Mouse (Mus musculus): Measurements from ENCODE around the gene Nfatc3.

Gene Nfatc3

GRCm38 (mm10) chr8:106058731-106059612, at the start of gene Nfatc3:
Nfatc3 (plus strand) TSS chr8:106058840.
- CTCF ChIA-PET, result interaction anchor here (0.6 kb wide), 1 partner anchor 120 kb away, joined by 21 read pairs; no protein-coding TSS in a partner anchor

DNA sequence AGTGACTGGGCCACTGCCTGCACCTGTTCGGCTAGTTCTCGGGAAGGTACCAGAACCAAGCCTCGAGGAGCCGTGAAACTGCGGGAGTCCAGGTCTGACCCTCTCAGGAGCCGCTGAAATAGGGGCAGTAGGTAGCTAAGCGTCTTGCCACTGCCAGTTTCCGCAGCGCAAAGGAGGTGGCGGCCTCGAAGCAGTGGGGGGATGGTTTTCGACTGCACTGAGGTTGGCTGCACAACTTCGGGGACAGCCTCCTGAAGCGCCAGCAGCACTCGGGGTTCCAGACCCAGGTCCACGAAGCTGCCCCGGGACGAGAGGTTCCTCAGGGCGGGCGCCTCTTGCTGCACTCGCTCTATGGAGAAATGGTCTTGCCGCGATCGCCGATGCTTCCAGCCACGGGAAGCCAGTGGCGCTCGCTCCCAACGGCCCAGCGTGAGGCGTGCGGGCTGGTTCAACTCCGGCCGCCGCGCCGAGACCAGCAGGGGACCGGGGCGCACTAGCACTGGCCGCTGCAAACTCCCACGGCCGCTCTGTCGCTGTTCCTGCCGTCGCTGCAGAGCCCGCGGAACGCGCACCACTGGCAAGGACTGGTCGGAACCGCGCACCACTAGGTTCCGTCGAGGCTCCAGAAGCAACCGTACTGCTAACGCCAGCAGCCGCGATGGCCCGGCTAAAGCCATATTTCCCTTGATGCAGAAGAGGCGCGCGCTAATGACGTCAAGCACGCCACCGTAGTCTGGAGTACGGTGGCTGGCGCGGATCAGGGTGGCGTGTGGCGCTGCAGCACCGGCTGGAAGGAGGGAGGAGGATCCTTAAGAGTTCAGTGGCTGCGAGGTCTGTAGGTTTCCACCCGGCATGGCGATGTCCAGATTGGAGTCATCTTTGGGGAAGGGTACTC, 47.6 kb upstream of the Nfatc3 start:
- CTCF ChIA-PET, result interaction anchor here (0.6 kb wide), 1 partner anchor 286 kb away, joined by 3 read pairs; no protein-coding TSS in a partner anchor

DNA sequence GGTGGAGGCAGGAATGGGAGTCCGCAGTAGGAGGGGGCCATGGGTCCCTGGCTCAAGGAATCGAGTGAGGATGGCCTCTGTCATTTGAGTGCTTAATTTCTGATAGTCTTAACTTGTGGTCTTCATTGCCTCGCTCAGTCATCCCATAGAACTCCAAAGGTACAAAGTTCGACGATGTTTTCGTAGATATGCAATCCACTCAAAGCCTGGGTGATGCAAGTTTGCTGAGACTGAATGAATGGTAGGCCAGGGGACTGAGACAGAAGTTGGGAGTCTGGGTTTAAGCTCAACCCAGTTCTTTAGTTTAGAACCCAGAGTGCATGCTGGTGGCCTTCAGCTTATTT, 47.0 kb upstream of the Nfatc3 start, which contains the start of gene Ddx28:
Ddx28 (minus strand) TSS at position 240 of the 344 bp plus-strand sequence.
- CTCF ChIA-PET, result interaction anchor here (0.6 kb wide), 2 partner anchors 112 to 287 kb away, joined by 3 read pairs; no protein-coding TSS in a partner anchor

DNA sequence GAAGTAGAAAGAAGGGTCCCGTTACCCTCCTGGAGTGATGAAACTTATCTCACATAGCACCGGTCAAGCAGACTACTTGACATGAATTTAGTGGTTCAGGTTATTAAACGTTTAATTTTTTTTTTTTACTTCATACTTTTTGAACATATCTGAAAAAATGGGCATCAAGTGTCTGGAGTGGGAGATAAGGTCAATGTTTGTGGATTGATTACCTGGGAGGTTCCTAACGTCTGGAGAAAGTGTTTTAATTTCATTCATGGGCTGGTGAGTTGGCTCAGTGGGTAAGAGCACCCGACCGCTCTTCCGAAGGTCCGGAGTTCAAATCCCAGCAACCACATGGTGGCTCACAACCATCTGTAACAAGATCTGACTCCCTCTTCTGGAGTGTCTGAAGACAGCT, 46.4 kb upstream of the Nfatc3 start:
- CTCF ChIA-PET, result interaction anchor here (0.6 kb wide), 1 partner anchor 112 kb away, joined by 3 read pairs; no protein-coding TSS in a partner anchor

DNA sequence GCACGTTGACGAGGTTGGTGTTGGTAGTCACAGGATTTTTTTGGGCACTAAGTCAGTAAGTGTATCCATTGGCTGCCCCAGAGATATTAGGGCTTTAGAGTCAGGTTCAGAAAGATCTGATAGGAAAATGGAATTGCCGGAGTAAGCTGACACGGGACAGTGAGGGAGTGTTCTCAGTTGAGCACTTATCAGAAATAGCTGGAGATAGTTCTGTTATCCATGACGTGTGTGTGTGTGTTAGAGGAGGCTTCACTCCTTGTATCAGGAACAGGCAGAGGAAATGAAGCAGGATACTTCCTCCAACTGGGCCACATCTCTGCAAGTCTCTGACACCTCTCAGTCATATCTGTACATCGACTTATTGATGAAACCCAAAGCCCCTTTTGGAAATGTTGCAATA, 42.4 kb upstream of the Nfatc3 start:
- CTCF ChIA-PET, result no interaction called here

- CTCF ChIA-PET, result interaction anchor here (0.6 to 0.8 kb wide), 2 partner anchors 25 to 26 kb away, joined by 3 to 4 read pairs; partner anchors contain the start of gene Dus2
Observed at GRCm38 (mm10) chr8:106017130-106017529, 41.5 kb upstream of the Nfatc3 start.

GRCm38 (mm10) chr8:106018039-106018438, 40.6 kb upstream of the Nfatc3 start:
- CTCF ChIA-PET, result interaction anchor here (0.6 to 1.0 kb wide), 3 partner anchors 21 to 29 kb away, joined by 3 to 7 read pairs (median 3); partner anchors contain the start of gene Dus2

DNA sequence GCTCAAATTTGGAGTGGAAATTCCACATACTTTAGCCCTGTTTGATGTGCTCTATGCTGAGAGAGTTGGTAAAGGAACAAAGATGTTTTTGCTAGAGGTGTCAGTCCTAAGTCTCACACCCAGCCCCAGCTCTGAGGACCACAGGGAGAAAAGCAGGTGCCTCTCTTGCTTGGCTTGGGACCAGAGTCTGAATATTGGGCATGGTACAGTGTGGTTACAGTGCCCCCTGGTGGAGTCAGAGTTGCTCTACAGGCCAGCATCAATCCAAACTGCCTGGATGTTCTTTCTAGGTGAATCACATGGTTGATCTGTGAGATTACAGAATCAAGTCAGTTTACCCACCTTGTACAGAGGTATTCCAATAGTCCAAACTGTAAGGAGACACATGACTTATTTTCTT, 36.2 kb upstream of the Nfatc3 start:
- CTCF ChIA-PET, result interaction anchor here (0.6 to 1.0 kb wide), 3 partner anchors 32 to 446 kb away, joined by 3 to 11 read pairs (median 4); partner anchors contain the start of gene Dus2

GRCm38 (mm10) chr8:106038721-106039120, 19.9 kb upstream of the Nfatc3 start:
- CTCF ChIA-PET, result interaction anchor here (0.6 to 0.7 kb wide), 4 partner anchors 10 to 49 kb away, joined by 6 to 8 read pairs (median 8); no protein-coding TSS in a partner anchor

DNA sequence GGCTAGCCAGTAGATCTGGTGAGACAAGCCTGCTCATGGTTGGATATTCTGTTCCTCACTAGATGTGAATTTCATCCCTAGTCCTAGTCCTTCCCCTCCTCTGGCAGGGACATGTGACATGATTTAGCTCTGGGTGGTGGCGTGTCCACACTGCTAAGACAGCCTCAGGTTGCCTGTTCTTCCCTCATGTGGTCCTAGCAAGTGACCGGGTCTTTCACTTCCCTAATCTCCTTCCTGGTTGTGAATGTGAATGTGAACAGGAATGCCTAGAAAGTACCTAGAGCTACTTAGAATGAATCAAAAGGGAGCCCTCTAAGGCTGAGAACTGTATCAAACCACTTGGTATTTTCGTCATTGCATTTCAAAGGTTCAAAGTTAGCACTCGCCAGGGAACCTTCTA, 19.0 kb upstream of the Nfatc3 start:
- CTCF ChIA-PET, result interaction anchor here (0.7 kb wide), 2 partner anchors 22 to 49 kb away, joined by 6 to 7 read pairs; no protein-coding TSS in a partner anchor

DNA sequence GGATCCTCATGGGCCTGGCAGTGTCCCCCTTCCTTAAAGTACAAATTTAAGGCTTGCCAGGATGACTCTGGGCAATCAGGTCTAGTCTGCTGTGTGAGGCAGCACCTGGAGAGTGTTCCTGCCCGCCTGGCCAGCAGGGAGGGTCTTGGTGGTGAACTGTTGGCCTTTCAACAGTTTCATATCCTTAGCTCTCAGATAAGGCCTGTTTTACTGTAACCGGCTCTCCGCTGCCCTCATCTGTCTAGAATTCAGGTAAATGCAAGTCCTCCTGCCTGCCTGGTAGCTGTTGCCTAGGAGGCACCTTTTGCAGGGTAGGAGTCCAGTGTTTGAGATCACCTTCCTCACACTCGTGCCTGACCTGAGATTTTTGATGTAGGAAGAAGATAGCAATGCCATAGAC, 18.4 kb upstream of the Nfatc3 start:
- CTCF ChIA-PET, result no interaction called here

DNA sequence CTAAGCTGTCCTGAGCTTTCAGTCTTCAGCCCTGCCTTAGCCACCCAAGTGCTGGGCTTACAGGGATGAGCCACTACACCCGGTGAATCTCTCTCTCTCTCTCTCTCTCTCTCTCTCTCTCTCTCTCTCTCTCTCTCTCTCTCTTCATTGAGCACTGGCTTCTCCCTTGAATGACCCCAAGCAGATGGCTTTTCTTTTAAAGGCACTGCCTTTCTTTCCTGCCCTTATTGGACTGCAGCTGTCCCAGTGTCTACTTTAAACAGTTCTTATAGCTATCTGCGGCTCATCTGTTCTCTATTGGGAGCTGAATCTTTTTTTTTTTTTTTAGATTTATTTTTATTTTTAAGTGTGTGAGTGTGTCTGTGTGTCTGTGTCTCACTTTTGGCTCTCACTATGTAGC, 15.6 kb upstream of the Nfatc3 start:
- CTCF ChIA-PET, result no interaction called here

DNA sequence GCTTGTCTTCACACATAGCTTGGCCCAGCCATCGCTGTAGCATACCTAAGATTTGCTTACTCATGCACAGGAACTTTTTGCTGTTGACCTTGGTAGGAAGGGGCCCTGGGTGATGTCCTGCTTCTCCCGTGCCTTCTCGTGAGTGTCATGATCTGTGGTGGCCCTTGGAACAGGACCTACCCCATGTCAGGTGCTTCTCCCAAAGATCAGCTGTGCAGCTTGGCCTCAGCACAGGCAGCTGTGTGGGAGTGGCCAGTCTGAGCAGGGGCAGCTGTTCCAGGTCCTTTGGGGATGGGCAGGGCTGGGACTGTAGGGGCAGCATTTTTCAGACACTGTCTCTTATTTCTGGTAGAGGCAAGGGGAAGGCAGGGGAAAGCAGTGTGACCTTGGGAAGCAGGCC, 14.5 kb upstream of the Nfatc3 start:
- CTCF ChIA-PET, result no interaction called here

GRCm38 (mm10) chr8:106046872-106047559, 11.6 kb upstream of the Nfatc3 start:
- CTCF ChIA-PET, result no interaction called here

DNA sequence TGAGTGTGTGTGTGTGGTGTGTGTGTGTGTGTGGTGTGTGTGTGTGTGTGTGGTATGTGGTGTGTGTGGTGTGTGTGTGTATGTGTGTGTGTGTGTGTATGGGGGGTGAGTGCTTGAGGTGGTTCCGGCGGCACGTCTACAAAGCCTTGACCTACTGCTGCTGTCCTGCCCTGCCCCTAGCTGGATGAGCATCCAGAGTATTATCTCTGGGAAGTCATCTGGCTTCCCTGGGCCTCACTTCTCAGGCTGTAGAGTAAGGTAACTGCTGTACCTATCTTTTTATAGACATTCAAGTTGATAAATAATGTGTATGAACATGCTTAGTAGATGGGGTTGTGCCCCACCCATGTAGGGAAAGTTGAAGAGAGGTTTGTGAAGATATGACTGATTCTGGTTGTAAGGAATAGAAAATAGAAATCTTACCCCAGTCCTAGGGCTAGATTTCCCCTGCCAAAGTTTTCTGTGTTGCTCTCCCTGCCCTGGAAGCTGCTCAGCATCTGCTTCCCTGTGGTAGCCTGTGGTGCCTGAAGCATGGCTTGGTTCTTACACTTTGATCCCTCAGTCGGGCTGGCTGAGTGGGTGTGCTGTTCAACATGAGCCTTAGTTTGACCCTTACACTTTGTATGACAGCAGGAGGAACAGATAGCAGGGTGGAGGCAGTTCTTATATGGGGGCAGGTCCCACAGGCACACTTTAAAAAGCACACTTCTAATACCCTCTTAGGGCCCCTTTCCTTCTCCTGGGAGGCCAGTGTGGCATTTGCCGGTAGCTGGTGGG, 10.6 kb upstream of the Nfatc3 start:
- CTCF ChIA-PET, result interaction anchor here (1.1 kb wide), 1 partner anchor 13 kb away, joined by 10 read pairs; no protein-coding TSS in a partner anchor

GRCm38 (mm10) chr8:106049840-106050239, 8.8 kb upstream of the Nfatc3 start:
- CTCF ChIA-PET, result interaction anchor here (0.6 kb wide), 1 partner anchor 413 kb away, joined by 9 read pairs; the partner anchor contains the start of gene Ctcf

DNA sequence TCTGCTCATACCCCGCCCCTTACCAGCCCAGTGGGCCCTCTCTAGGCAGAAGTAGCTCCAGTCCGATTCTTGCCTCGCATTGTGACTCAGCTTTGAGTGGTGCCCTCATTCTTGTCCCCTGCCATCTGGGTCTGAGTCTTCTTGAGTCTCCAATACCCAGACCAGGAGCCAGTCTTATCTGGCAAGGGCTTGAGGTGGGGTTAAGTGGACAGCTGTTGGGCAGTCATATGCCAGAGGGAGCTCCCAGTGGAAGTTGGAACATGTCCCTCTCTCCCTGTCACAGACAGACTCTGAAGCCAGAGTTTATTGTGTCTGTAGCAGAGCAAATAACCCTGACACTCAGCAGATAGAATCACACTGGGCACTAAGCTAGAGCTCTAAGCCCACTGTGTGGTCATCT, 7.6 kb upstream of the Nfatc3 start:
- CTCF ChIA-PET, result no interaction called here

DNA sequence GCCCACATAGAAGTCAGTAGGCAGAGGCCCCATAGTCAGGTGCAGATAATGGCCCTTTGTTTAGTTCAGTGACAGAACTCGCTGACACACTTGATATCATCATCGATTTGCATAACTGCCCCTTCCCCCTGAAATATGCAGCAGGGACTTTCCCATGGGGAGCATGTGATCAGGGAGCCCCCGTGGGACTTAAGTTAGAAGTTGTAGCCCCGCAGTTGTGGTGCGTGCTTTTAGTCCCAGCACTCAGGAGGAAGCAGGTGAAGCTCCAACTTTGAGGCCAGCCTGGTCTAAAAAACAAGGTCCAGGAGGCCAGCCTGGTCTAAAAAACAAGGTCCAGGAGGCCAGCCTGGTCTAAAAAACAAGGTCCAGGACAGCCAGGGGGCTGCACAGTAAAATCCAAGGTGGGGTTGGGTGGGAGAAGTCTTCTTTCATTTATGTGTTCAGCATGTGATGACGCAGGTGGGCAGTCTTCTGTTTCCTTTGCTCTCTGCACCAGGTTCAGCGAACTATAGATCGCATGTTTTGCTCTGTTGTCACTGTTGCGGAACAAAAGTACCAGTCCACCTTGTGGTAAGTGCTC, 6.0 kb upstream of the Nfatc3 start:
- CTCF ChIA-PET, result no interaction called here

DNA sequence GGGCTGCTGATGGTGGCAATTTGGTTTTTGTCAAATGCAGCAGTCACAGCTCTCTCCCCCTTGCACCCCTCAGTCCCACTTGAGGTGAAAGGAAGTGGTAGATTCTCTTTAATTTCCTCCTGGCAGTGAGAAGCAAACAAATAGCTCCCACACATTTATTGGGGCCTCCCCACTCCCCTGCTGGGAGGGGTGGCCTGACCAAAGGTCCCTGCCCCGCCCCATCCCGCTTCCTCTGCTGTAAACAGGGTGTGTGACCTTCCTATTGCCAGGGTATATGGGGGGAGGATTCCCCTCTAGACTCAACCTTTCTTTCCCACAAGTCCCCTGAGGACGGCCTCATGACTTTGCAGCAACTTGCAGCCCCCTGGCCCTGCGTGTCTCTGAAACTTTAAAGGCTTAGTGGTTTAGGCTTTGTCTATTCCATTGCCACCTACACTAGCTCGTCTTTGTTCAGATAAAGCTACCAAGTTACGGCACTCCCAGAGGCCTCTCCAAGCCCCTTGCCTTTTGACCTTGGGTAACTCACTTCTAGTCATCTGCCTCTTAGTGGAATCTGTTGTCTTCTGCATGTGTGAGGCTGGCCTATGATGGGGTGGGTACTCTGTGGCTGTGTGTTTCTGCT, 4.3 kb upstream of the Nfatc3 start:
- CTCF ChIA-PET, result interaction anchor here (0.6 kb wide), 1 partner anchor 18 kb away, joined by 6 read pairs; no protein-coding TSS in a partner anchor

Data from spleen, embryonic (tissue).